Mouse (Mus musculus) v-Abl transformed pro-B cells (cell line): ENCODE data around the gene Dock9.

Experiments
- in situ Hi-C, 2 experiments: fragments of 400-800 bp; cut with MboI; formaldehyde crosslinking; loops; one replicate each; pipeline ENCODE4 v1.15.1; 2025; ENCODE audit not compliant: unreplicated experiment in 2 of 2

Gene Dock9

DNA sequence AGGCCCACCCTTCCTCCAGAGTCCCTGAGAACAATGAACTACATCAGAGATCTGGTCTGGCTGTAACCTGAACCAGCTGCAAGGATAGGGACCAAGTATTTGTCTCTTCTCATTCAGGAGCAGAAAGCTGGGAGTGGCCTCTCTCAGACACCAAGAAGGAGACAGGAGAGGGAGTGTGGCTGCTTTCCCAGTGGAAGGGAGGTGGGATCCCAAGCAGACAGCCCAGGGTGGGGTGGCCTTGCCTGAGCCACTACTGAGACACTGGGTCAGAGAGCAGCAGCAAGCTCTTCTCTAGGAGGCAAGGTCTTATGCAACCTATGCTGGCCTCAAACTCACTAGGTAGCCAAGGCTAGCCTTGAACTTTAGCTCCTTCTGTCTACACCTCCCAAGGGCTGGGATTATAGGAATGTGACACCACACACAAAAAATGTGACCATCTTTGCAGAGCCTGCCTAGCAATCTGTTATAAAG, 121.5 kb downstream of the Dock9 start:
- in situ Hi-C loops: no loop called here

GRCm38 (mm10) chr14:121675579-121675978, 122.1 kb downstream of the Dock9 start:
- in situ Hi-C loops: no loop called here

DNA sequence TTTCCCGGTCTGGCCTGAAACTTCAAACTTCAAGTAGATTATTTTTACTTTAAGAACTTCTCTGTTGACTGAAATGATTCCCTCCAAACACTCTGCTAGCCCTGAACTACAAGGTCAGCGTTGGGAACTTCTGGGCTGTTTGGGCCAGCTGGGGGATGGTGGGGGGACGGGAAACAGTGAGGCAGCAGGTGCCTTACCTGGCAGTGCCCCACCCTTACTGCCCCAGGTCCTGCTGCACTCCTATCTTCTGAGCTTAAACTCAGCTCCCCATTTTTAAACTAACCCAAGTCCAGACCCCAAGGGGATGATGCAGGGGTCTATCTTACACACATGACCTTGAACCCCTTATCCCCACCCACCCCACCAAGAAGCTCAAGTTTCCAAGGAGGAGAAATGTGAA, 122.5 kb downstream of the Dock9 start:
- in situ Hi-C loops: no loop called here

DNA sequence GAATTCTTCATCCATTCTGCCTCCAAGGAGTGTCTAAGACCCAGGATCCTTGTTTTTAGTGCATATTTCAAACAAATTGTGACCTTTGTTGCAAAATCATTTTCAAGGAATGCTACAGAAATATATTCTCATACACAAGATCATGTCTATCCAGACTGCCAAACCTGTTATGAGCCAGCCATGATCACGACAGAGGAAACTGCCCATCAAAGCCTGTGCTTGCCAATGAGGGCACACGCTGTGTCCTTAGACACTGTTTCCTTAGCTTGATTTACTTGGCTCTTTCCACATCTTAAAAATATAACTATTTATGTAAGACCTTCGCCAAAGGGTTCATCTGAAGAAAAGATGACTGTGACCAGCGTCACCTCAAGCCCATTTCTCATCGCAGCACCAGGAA, 127.6 kb downstream of the Dock9 start:
- in situ Hi-C loops: no loop called here

GRCm38 (mm10) chr14:121666641-121667274, 130.9 kb downstream of the Dock9 start:
- in situ Hi-C loops: no loop called here

DNA sequence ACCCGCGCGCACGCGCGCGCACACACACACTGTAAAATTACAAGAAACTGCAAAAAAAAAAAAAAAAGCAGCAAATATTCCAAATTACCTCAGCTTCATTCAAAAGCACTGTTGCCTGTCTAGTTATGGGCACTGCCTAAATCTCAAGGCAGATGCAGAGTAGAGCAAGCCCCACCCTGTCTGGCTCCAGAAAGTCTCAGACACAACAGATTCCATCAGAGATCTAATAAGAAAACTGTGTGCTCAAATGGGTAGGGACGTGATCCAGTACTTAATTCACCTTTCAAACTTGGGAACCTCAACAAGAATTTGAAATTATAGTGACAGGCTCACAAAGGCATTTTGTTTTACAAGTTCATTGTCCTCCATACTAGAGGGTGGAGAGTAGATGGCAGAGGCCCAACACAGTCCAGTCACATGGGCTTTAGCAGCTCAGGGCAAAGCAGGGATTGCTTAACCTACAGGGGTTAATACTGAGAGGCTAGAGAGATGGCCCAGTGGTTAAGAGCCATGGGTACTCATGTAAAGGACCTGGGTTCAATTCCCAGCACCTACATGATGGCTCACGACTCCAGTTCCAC, 131.9 kb downstream of the Dock9 start:
- in situ Hi-C loops: no loop called here

GRCm38 (mm10) chr14:121663913-121664312, 133.7 kb downstream of the Dock9 start:
- in situ Hi-C loops: no loop called here

DNA sequence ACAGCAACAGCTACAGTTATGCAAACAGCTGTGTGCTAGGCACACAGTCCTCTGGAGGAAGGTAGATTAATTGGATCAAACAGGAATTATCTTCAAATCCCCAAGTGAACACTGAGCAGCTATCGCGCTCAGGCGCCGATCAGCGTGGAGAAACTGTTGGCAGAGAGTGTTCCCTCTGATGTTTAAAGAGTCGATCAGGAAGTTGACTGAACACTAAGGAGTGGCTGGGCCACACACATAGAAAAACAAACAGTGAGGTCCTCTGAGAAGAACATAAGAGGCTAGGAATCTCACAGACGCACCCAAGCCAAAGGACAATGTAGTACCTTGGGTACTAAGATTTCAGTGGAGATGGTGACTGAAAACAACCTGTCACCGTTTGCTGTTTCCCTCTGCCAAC, 136.7 kb downstream of the Dock9 start:
- in situ Hi-C loops: no loop called here

DNA sequence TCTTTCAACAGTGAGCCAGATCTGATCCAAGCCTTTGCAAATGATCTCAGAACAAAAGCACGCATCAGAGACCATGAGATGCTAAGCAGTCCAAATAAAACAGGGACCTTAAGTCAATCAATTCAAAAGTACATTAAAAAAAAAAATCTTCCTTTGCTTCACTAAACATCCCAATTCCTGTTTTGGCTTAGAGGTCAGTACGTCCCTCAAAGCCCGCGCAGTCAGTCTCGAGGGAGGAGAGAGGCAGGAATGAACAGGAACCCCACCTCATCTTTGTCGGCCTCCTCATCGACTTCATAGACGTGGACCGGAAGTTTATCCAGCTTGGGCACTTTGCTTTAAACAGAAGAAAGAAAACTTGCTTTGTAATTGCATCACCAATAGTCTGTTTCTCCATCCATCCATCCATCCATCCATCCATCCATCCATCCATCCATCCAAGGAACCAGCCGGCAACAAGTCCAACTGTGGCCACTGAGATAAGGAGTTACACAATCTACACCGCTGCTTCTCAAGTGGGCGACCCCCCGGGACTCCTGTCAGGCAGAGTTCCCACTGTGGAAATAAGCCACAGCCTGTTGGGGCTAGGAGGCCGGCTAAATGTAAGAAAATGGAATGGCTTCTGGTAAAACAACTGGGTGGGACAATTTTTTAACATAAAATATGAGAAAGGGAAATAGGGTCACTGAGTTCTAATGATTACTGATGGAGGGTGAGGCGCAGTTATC, 137.3 kb downstream of the Dock9 start:
- in situ Hi-C loops: no loop called here

DNA sequence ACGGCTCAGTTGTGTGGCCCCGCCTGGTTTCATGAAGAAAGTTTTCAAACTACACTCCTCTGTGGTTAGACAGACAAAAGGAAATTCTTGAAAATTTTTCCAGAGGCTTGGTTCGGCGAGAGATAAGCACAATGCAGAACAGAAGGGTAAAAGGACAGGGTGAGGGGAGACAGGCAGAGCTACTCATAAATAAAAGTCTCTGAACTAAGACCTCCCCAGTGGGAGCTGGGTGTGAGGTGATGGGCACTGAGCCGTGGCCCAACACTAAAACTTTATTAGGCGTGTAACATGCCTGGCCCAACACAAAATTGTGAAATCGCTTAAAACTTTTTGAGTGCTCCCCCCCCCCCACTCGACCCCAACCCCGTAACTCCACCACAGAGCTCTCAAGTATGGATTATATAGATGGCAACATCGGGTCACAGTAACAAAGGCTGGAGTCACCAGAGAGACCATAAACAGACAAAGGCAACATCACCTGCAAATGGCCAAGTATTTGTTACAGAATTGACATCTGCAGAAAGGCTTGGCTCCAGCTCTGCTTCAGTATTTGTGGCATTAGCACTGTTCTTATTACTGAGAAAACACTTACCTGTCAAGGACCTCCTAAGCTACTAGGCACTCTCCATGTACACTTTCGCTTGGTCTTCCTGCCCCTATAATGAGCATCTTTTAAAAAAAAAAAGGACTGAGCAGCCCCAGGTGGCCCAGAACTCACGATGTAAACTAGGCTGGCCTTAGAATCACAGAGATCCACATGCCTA, 138.4 kb downstream of the Dock9 start:
- in situ Hi-C loops: no loop called here

DNA sequence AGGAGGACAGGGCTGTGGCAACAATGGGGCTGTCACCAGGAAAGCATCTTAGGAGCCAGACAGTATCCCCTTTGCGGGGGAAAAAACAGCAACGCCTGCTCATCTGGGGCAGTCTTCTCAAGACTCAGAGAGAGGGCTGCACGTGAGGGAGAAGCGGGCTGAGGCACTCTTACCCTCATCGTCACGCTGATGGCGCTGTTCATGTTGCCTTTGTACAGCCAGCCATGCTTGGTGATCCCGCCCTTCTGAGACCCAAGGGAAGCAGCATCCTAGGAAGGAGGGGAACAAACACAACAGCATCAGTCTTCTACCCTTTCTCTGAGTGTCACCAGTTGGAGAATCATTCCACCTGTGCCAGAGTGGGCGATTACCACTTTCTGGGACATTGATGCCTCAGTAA, 139.1 kb downstream of the Dock9 start:
- in situ Hi-C loops: no loop called here

DNA sequence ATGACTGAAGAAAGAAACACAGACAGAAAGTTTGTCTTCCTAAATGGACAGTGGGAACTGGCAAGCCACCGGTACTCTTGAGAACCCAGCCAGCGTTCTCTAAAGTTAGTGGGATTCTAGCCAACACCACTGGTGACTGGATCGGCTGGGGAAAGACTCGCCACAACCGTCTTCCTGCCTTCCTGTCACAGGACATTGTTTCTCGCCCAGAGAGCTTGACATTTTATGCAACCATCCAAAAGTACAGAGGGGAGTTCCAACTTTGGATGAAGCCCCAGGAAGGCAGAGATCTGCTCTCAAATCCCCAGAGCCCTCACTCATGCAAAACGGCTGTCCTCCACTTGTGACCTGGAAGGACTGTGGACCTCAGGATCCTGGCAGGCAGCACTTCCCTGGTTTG, 140.0 kb downstream of the Dock9 start:
- in situ Hi-C loops: no loop called here

- in situ Hi-C loops: no loop called here
Measured at GRCm38 (mm10) chr14:121656912-121657311, 140.7 kb downstream of the Dock9 start.

GRCm38 (mm10) chr14:121654977-121655376, 142.7 kb downstream of the Dock9 start:
- in situ Hi-C loops: no loop called here

GRCm38 (mm10) chr14:121654416-121654967, 143.1 kb downstream of the Dock9 start:
- in situ Hi-C loops: no loop called here

GRCm38 (mm10) chr14:121653717-121654116, 143.9 kb downstream of the Dock9 start:
- in situ Hi-C loops: no loop called here

- in situ Hi-C loops: no loop called here
Measured at GRCm38 (mm10) chr14:121653241-121653640, 144.4 kb downstream of the Dock9 start.

- in situ Hi-C loops: no loop called here
Measured at GRCm38 (mm10) chr14:121648581-121649060, 149.0 kb downstream of the Dock9 start.

DNA sequence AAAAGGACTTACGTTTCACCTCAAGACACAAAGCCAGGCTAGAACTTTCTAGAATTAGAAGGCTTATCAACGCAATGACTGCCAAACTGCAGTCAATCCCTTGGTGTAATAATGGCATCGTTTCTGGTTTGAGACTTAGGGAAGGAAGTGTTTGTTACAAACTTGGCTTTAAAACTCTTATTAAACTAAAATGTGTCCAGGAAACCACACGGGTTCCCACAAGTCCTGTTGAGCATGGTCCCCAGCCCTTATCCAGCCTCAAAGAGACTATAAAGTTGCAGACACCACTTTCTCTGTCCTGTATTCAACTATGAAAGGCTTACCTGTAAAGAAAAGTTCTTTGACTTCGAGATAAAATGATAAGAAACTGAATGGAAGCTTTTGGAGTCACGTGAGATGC, 149.9 kb downstream of the Dock9 start:
- in situ Hi-C loops: no loop called here

- in situ Hi-C loops: no loop called here
Measured at GRCm38 (mm10) chr14:121646617-121647016, 151.0 kb downstream of the Dock9 start.

GRCm38 (mm10) chr14:121644302-121644701, 153.3 kb downstream of the Dock9 start:
- in situ Hi-C loops: no loop called here
